Mouse (Mus musculus) megakaryocyte, embryonic 14.5 days (primary cell): Measurements from ENCODE around the gene Mrm2.

Source experiments
- FLI1 ChIP-seq: IDR thresholded peaks from 2 replicates; pipeline ENCODE4 v1.6.1; 2012; ENCODE audit warnings: low read length, inconsistent platforms, mixed read lengths
- GATA1 ChIP-seq: IDR thresholded peaks from 3 replicates; pipeline ENCODE4 v1.6.1; 2012; ENCODE audit warnings: mixed read lengths, low read length, inconsistent platforms, borderline replicate concordance

- TF ChIP-seq FLI1 (no peak), GATA1 (no peak)
Observed at GRCm38 (mm10) chr5:140346050-140346449, 14.4 kb upstream of the Mrm2 start.
